Mouse (Mus musculus) lung, adult 2 months (tissue): ENCODE measurements around the gene Rnf222.

ENCODE experiments used
- CTCF ChIP-seq: fragments of 200-500 bp; IDR thresholded peaks from 2 replicates; pipeline ENCODE4 v1.5.1; 2011; ENCODE audit warnings: mild to moderate bottlenecking, low read length, control low read depth; ENCODE audit not compliant: insufficient read depth
- POLR2A ChIP-seq: fragments of 200-500 bp; IDR thresholded peaks from 2 replicates; pipeline ENCODE4 v1.6.1; 2011; ENCODE audit warnings: low read depth, mild to moderate bottlenecking, control low read depth, low read length, borderline replicate concordance; ENCODE audit errors: extremely low read depth

- no peak for TF ChIP-seq POLR2A
- TF ChIP-seq CTCF = no peak
These were observed 14.0 kb downstream of the Rnf222 start for GRCm38 (mm10) chr11:68902367-68902766.
